Mouse (Mus musculus) C2C12 (cell line): ENCODE data around the gene Cuedc1.

Experiments used
- CEBPB ChIP-seq: IDR thresholded peaks from one replicate; pipeline ENCODE4 v1.6.1; 2011; ENCODE audit warnings: low read depth, mild to moderate bottlenecking, control low read depth, moderate library complexity
- CTCF ChIP-seq: IDR thresholded peaks from one replicate; pipeline ENCODE4 v1.5.1; 2011; ENCODE audit not compliant: control insufficient read depth, insufficient read depth, insufficient read length
- MAX ChIP-seq: IDR thresholded peaks from one replicate; pipeline ENCODE4 v1.6.1; 2011; ENCODE audit warnings: mild to moderate bottlenecking, control low read depth
- MYOD1 ChIP-seq: IDR thresholded peaks from one replicate; pipeline ENCODE4 v1.6.1; 2011; ENCODE audit warnings: low read depth; ENCODE audit not compliant: control insufficient read depth, insufficient read length
- MYOG ChIP-seq: IDR thresholded peaks from one replicate; pipeline ENCODE4 v1.6.1; 2011; ENCODE audit not compliant: control insufficient read depth, insufficient read length; ENCODE audit errors: extremely low read depth
- USF1 ChIP-seq: IDR thresholded peaks from one replicate; pipeline ENCODE4 v1.6.1; 2011; ENCODE audit warnings: low read depth, mild to moderate bottlenecking, control low read depth, moderate library complexity

DNA sequence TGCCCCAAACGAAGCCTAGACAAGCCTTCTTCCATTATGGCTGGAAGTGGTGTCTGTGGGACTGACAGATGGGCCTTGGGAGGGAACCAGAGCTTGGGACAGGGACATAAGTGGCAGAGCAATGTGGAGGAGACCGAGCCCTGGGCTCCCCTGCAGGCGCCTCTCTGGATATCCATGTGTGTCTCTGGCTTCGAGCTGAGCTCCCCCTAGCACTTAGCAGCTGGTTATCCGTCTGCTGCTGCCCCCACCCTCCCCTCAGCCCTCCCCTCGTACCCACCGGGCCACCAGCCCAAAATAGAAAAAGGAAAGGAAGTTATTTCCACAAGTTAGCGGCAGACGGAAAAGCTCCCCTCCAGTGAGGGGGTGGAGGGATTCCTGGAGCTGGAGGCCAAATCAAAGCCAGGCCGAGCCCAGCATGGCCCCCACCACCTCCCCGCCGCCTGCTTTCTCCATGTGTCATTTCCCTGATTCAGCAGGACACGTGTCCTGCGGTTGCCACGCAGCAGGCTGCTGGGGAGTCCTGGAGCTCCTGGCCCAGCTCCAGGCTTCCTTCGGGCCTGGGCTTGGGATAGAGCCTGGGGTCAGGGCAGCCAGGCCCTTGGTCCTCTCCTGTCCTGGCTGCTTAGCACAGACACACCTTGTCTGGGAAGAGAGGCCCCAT lies 83.2 kb downstream of the Cuedc1 start:
- TF ChIP-seq CTCF (no peak), MYOD1 (peak; percentile 79), CEBPB (no peak), USF1 (peak; percentile 90), MAX (peak; percentile 84), MYOG (no peak)
